Mouse (Mus musculus) liver, postnatal 0 days (tissue): ENCODE data around the gene Rhoc. TPM values are rescaled to one million over a fixed set of nuclear protein-coding genes. Genes with fewer than 3 reads are reported as not detected.

Experiments
- ATAC-seq: fragments of 200-750 bp; cut with Nextera tagmentation; 2 replicates; pipeline ENCODE4 v1.8.0; 2017; ENCODE audit warnings: mild to moderate bottlenecking, moderate library complexity
- DNase-seq: peaks from one replicate; pipeline ENCODE4 v3.0.0-alpha.2; 2016
- H3K27ac ChIP-seq: fragments of 300-500 bp; sonication (generic); 2 replicates; pipeline ENCODE4 v1.5.1; 2014; ENCODE audit warnings: antibody characterized with exemption, moderate library complexity, mild to moderate bottlenecking, low read depth
- H3K27me3 ChIP-seq: fragments of 300-500 bp; sonication (generic); 2 replicates; pipeline ENCODE4 v1.6.1; 2014; ENCODE audit warnings: low read length, control low read depth, mixed read lengths; ENCODE audit not compliant: insufficient read depth
- H3K36me3 ChIP-seq: fragments of 300-500 bp; sonication (generic); replicated peaks from 2 replicates; pipeline ENCODE4 v1.6.1; 2014; ENCODE audit warnings: mild to moderate bottlenecking, control low read depth, low read length, moderate library complexity, mixed read lengths; ENCODE audit not compliant: insufficient read depth
- H3K4me1 ChIP-seq: fragments of 300-500 bp; sonication (generic); 2 replicates; pipeline ENCODE4 v1.6.1; 2014; ENCODE audit warnings: antibody characterized with exemption, mild to moderate bottlenecking, control low read depth; ENCODE audit not compliant: insufficient read depth
- H3K4me2 ChIP-seq: fragments of 300-500 bp; sonication (generic); 2 replicates; pipeline ENCODE4 v1.6.1; 2014; ENCODE audit warnings: low read depth, mild to moderate bottlenecking, low read length, moderate library complexity, mixed read lengths
- H3K4me3 ChIP-seq: fragments of 300-500 bp; sonication (generic); 2 replicates; pipeline ENCODE4 v1.5.1; 2014; ENCODE audit warnings: low read depth, low read length
- H3K9ac ChIP-seq: fragments of 300-500 bp; sonication (generic); replicated peaks from 2 replicates; pipeline ENCODE4 v1.6.1; 2014; ENCODE audit warnings: mild to moderate bottlenecking, moderate library complexity
- H3K9me3 ChIP-seq: fragments of 300-500 bp; sonication (generic); 2 replicates; pipeline ENCODE4 v1.6.1; 2016; ENCODE audit warnings: mild to moderate bottlenecking, control low read depth, low read length, mixed read lengths
- CTCF ChIP-seq: sonication (generic); IDR thresholded peaks from 2 replicates; pipeline ENCODE4 v1.5.1; 2016; ENCODE audit warnings: antibody characterized with exemption, low read depth
- EP300 ChIP-seq: IDR thresholded peaks from 2 replicates; pipeline ENCODE4 v1.6.1; 2016; ENCODE audit warnings: antibody characterized with exemption, low read depth, mild to moderate bottlenecking
- WGBS: fragments of 180-500 bp; shearing (Covaris S2); extraction: QIAGEN DNeasy Blood & Tissue Kit; methylation state at CpG from one replicate; pipeline ENCODE4 v1.1.7; 2014; ENCODE audit not compliant: insufficient replicate concordance; 5-methylcytosine and 5-hydroxymethylcytosine counted together
- polyA plus RNA-seq: library from polyadenylated mRNA; unstranded; fragments of >200 nt; fragmentation: Nextera tagmentation; extraction: Ambion mirVana; gene quantifications from 2 replicates; pipeline ENCODE4 v1.2.1, GENCODE M21; 2015

Gene Rhoc
- polyA plus RNA-seq, 1 experiment from 2014 or later = 38.1 TPM

- Histone ChIP-seq H3K4me1 (peaks cover 25% of the 10 kb centered on the region), H3K4me2 (no peak overlapping the region), H3K9ac (no peak overlapping the region), H3K36me3 (no peaks in the 10 kb centered on the region), H3K27ac (no peak overlapping the region), H3K27me3 (no peaks in the 10 kb centered on the region), H3K4me3 (no peak overlapping the region), H3K9me3 (no peaks in the 10 kb centered on the region)
- WGBS = 93% methylated on average over 1 of the region's 1 CpGs
- ATAC-seq (no peak), DNase-seq (no peak)
- TF ChIP-seq EP300 (no peak), CTCF (no peak)
Measured at GRCm38 (mm10) chr3:104814746-104815145, 26.6 kb downstream of the Rhoc start.

GRCm38 (mm10) chr3:104815346-104815745 is 27.2 kb downstream of the Rhoc start:
- Histone ChIP-seq H3K9ac (no peak overlapping the region), H3K4me3 (no peak overlapping the region), H3K4me2 (no peak overlapping the region), H3K4me1 (peaks cover 25% of the 10 kb centered on the region), H3K27ac (no peak overlapping the region), H3K36me3 (no peaks in the 10 kb centered on the region; the same call in 1 of the 2 replicates), H3K27me3 (no peaks in the 10 kb centered on the region), H3K9me3 (no peaks in the 10 kb centered on the region)
- no peak for ATAC-seq
- WGBS = 81% methylated on average over 2 of the region's 2 CpGs
- no peak for TF ChIP-seq CTCF
- no peak for TF ChIP-seq EP300
- DNase-seq = no peak

GRCm38 (mm10) chr3:104816130-104816529 is 28.0 kb downstream of the Rhoc start:
- Histone ChIP-seq H3K9ac (no peak overlapping the region), H3K27me3 (no peaks in the 10 kb centered on the region), H3K4me1 (peaks cover 25% of the 10 kb centered on the region), H3K36me3 (peaks cover 5% of the 10 kb centered on the region; the same call in 1 of the 2 replicates), H3K27ac (0 out of 2 replicates have a peak overlapping the region, but pooled peaks have one; percentile 90), H3K4me3 (no peak overlapping the region), H3K4me2 (peak overlapping the region; percentile 89), H3K9me3 (no peaks in the 10 kb centered on the region)
- TF ChIP-seq CTCF (0 out of 2 replicates have a peak, but pooled peaks have one; percentile 11), EP300 (no peak)
- ATAC-seq = no peak
- whole genome bisulfite sequencing = 88% methylated on average over 7 of the region's 7 CpGs
- DNase-seq = no peak

GRCm38 (mm10) chr3:104817481-104817990 is 29.4 kb downstream of the Rhoc start:
- peak; percentile 69 for DNase-seq
- Histone ChIP-seq H3K4me1 (peaks cover 19% of the 10 kb centered on the region), H3K4me2 (peak overlapping the region; percentile 89), H3K9ac (peak overlapping the region; percentile 95), H3K9me3 (no peaks in the 10 kb centered on the region), H3K4me3 (peak overlapping the region; percentile 80), H3K27ac (peak overlapping the region; percentile 90), H3K27me3 (no peaks in the 10 kb centered on the region), H3K36me3 (peaks cover 14% of the 10 kb centered on the region; the same call in 1 of the 2 replicates)
- ATAC-seq = peak; percentile 36
- under 1% methylated on average over 39 of the region's 46 CpGs for WGBS
- TF ChIP-seq EP300 (no peak), CTCF (peak; percentile 1; the same call in 1 of the 2 replicates)

- DNase-seq (peak; percentile 87), ATAC-seq (peak; percentile 89)
- Histone ChIP-seq H3K4me2 (peak within 1 kb of the TSS; percentile 89), H3K9me3 (no peaks in the 10 kb centered on the region), H3K36me3 (peaks cover 16% of the 10 kb centered on the region; the same call in 1 of the 2 replicates), H3K4me3 (peak within 1 kb of the TSS; percentile 80), H3K9ac (peak within 1 kb of the TSS; percentile 95), H3K27ac (peak within 1 kb of the TSS; percentile 90), H3K4me1 (peaks cover 19% of the 10 kb centered on the region), H3K27me3 (no peaks in the 10 kb centered on the region)
- TF ChIP-seq EP300 (no peak), CTCF (no peak)
- under 1% methylated on average over 40 of the region's 40 CpGs for WGBS
Measured at GRCm38 (mm10) chr3:104817991-104818748, 30.0 kb downstream of the Rhoc start, which contains the start of gene Mov10. Gene Mov10 (minus strand): TSS chr3:104818563.

- Histone ChIP-seq H3K4me1 (peaks cover 19% of the 10 kb centered on the region), H3K9ac (peak overlapping the region; percentile 95), H3K9me3 (no peaks in the 10 kb centered on the region), H3K4me2 (peak overlapping the region; percentile 89), H3K27ac (peak overlapping the region; percentile 90), H3K27me3 (no peaks in the 10 kb centered on the region), H3K4me3 (peak overlapping the region; percentile 80), H3K36me3 (peaks cover 16% of the 10 kb centered on the region; the same call in 1 of the 2 replicates)
- 4% methylated on average over 3 of the region's 3 CpGs for WGBS
- ATAC-seq (peak; percentile 52), DNase-seq (no peak)
- no peak for TF ChIP-seq EP300
- no peak for TF ChIP-seq CTCF
Measured at GRCm38 (mm10) chr3:104818749-104819134, 30.6 kb downstream of the Rhoc start.
